Mouse (Mus musculus) megakaryocyte, embryonic 14.5 days (primary cell): ENCODE results near the gene Ahcyl2. TPM values are rescaled to one million over a fixed set of nuclear protein-coding genes. Genes with fewer than 3 reads are reported as not detected.
"Not testable (repeated sequence)": the region's sequence is repeated elsewhere in the genome, so short reads cannot be mapped to it uniquely, and the experiment has no call there.

ENCODE experiments used
- H3K27me3 ChIP-seq: replicated peaks from 2 replicates; pipeline ENCODE3; 2012; ENCODE audit warnings: inconsistent platforms
- H3K36me3 ChIP-seq: replicated peaks from 2 replicates; pipeline ENCODE3; 2012; ENCODE audit warnings: low read length, inconsistent platforms, mixed read lengths
- H3K4me1 ChIP-seq: 2 replicates; pipeline ENCODE4 v1.6.1; 2012; ENCODE audit warnings: inconsistent platforms
- H3K4me3 ChIP-seq: replicated peaks from 2 replicates; pipeline ENCODE3; 2012; ENCODE audit warnings: moderate library complexity, mild to moderate bottlenecking, inconsistent platforms
- H3K9me3 ChIP-seq: 2 replicates; pipeline ENCODE4 v1.6.1; 2012; ENCODE audit warnings: inconsistent platforms
- FLI1 ChIP-seq: IDR thresholded peaks from 2 replicates; pipeline ENCODE4 v1.6.1; 2012; ENCODE audit warnings: low read length, inconsistent platforms, mixed read lengths
- GATA1 ChIP-seq: IDR thresholded peaks from 3 replicates; pipeline ENCODE4 v1.6.1; 2012; ENCODE audit warnings: mixed read lengths, low read length, inconsistent platforms, borderline replicate concordance
- polyA plus RNA-seq: library from polyadenylated mRNA; stranded (reverse); fragments of >175 nt; gene quantifications from 2 replicates; pipeline ENCODE4 v1.2.3, GENCODE M21; 2012; ENCODE audit warnings: low replicate concordance; ENCODE audit not compliant: insufficient read depth

Ahcyl2 gene
- polyA plus RNA-seq, 1 experiment, result 3.1 TPM

- no peak for TF ChIP-seq FLI1
- no peaks in the 10 kb centered on the region for H3K36me3 ChIP-seq
- no peak overlapping the region for H3K4me3 ChIP-seq
- H3K9me3 ChIP-seq, result no peaks in the 10 kb centered on the region
- no peaks in the 10 kb centered on the region for H3K27me3 ChIP-seq
- H3K4me1 ChIP-seq, result no peaks in the 10 kb centered on the region
Observed at GRCm38 (mm10) chr6:29812076-29812475, 44.3 kb downstream of the Ahcyl2 start.

GRCm38 (mm10) chr6:29812651-29813050 is 44.8 kb downstream of the Ahcyl2 start:
- Histone ChIP-seq H3K4me3 (no peak overlapping the region), H3K4me1 (no peaks in the 10 kb centered on the region), H3K9me3 (no peaks in the 10 kb centered on the region), H3K36me3 (no peaks in the 10 kb centered on the region), H3K27me3 (no peaks in the 10 kb centered on the region)
- TF ChIP-seq GATA1 (no peak), FLI1 (no peak)

GRCm38 (mm10) chr6:29814616-29815015 is 46.8 kb downstream of the Ahcyl2 start:
- no peaks in the 10 kb centered on the region for H3K27me3 ChIP-seq
- TF ChIP-seq FLI1, result no peak
- TF ChIP-seq GATA1, result no peak
- H3K4me3 ChIP-seq, result no peak overlapping the region
- no peaks in the 10 kb centered on the region for H3K9me3 ChIP-seq
- no peaks in the 10 kb centered on the region for H3K36me3 ChIP-seq
- H3K4me1 ChIP-seq, result no peaks in the 10 kb centered on the region

GRCm38 (mm10) chr6:29815060-29815459 is 47.2 kb downstream of the Ahcyl2 start:
- no peak overlapping the region for H3K4me3 ChIP-seq
- no peaks in the 10 kb centered on the region for H3K36me3 ChIP-seq
- H3K9me3 ChIP-seq, result no peaks in the 10 kb centered on the region
- TF ChIP-seq GATA1 (no peak), FLI1 (no peak)
- H3K27me3 ChIP-seq, result no peaks in the 10 kb centered on the region
- H3K4me1 ChIP-seq, result no peaks in the 10 kb centered on the region

- no peak overlapping the region for H3K4me3 ChIP-seq
- no peaks in the 10 kb centered on the region for H3K27me3 ChIP-seq
- no peaks in the 10 kb centered on the region for H3K36me3 ChIP-seq
- H3K9me3 ChIP-seq, result no peaks in the 10 kb centered on the region
- TF ChIP-seq FLI1, result no peak
- no peak for TF ChIP-seq GATA1
- no peaks in the 10 kb centered on the region for H3K4me1 ChIP-seq
Observed at GRCm38 (mm10) chr6:29815634-29816033, 47.8 kb downstream of the Ahcyl2 start.

- not testable (repeated sequence) for H3K36me3 ChIP-seq, H3K9me3 ChIP-seq, H3K4me1 ChIP-seq, H3K27me3 ChIP-seq, H3K4me3 ChIP-seq
Observed at GRCm38 (mm10) chr6:29816371-29816770, 48.6 kb downstream of the Ahcyl2 start.

- no peaks in the 10 kb centered on the region for H3K9me3 ChIP-seq
- no peaks in the 10 kb centered on the region for H3K36me3 ChIP-seq
- no peaks in the 10 kb centered on the region for H3K4me1 ChIP-seq
- H3K27me3 ChIP-seq, result no peaks in the 10 kb centered on the region
- TF ChIP-seq FLI1 (no peak), GATA1 (no peak)
- no peak overlapping the region for H3K4me3 ChIP-seq
Observed at GRCm38 (mm10) chr6:29819309-29819708, 51.5 kb downstream of the Ahcyl2 start.

GRCm38 (mm10) chr6:29820314-29820713 is 52.5 kb downstream of the Ahcyl2 start:
- Histone ChIP-seq H3K27me3 (no peaks in the 10 kb centered on the region), H3K4me1 (no peaks in the 10 kb centered on the region), H3K9me3 (no peaks in the 10 kb centered on the region), H3K36me3 (no peaks in the 10 kb centered on the region), H3K4me3 (no peak overlapping the region)
- TF ChIP-seq GATA1 (no peak), FLI1 (no peak)

GRCm38 (mm10) chr6:29820926-29821325 is 53.1 kb downstream of the Ahcyl2 start:
- Histone ChIP-seq H3K36me3 (no peaks in the 10 kb centered on the region), H3K27me3 (no peaks in the 10 kb centered on the region), H3K9me3 (no peaks in the 10 kb centered on the region), H3K4me1 (no peaks in the 10 kb centered on the region), H3K4me3 (no peak overlapping the region)
- no peak for TF ChIP-seq GATA1
- no peak for TF ChIP-seq FLI1

- Histone ChIP-seq H3K4me3 (no peak overlapping the region), H3K4me1 (no peaks in the 10 kb centered on the region), H3K36me3 (no peaks in the 10 kb centered on the region), H3K9me3 (no peaks in the 10 kb centered on the region), H3K27me3 (no peaks in the 10 kb centered on the region)
- no peak for TF ChIP-seq GATA1
- no peak for TF ChIP-seq FLI1
Observed at GRCm38 (mm10) chr6:29821770-29822169, 54.0 kb downstream of the Ahcyl2 start.

- TF ChIP-seq FLI1, result no peak
- TF ChIP-seq GATA1, result no peak
- no peaks in the 10 kb centered on the region for H3K27me3 ChIP-seq
- no peaks in the 10 kb centered on the region for H3K9me3 ChIP-seq
- H3K4me1 ChIP-seq, result peaks cover 11% of the 10 kb centered on the region; the same call in 1 of the 2 replicates
- no peaks in the 10 kb centered on the region for H3K36me3 ChIP-seq
- H3K4me3 ChIP-seq, result no peak overlapping the region
Observed at GRCm38 (mm10) chr6:29825302-29825701, 57.5 kb downstream of the Ahcyl2 start.
